Mouse (Mus musculus) lung, adult 2 months (tissue): Measurements from ENCODE around the gene Lrrc8c. TPM values are rescaled to one million over a fixed set of nuclear protein-coding genes. Genes with fewer than 3 reads are reported as not detected.
"Not testable (repeated sequence)": the region's sequence is repeated elsewhere in the genome, so short reads cannot be mapped to it uniquely, and the experiment has no call there.

Experiments used
- DNase-seq: peaks from one replicate; pipeline ENCODE4 v3.0.0; 2022
- H3K4me1 ChIP-seq: fragments of 200-500 bp; 2 replicates; pipeline ENCODE4 v1.6.1; 2011; ENCODE audit warnings: low read length; ENCODE audit not compliant: control insufficient read depth, insufficient read depth
- H3K4me3 ChIP-seq: fragments of 200-500 bp; replicated peaks from 2 replicates; pipeline ENCODE3; 2011; ENCODE audit warnings: low read depth, mild to moderate bottlenecking, control low read depth, low read length; ENCODE audit errors: extremely low read depth
- CTCF ChIP-seq: fragments of 200-500 bp; IDR thresholded peaks from 2 replicates; pipeline ENCODE4 v1.5.1; 2011; ENCODE audit warnings: mild to moderate bottlenecking, low read length, control low read depth; ENCODE audit not compliant: insufficient read depth
- POLR2A ChIP-seq: fragments of 200-500 bp; IDR thresholded peaks from 2 replicates; pipeline ENCODE4 v1.6.1; 2011; ENCODE audit warnings: low read depth, mild to moderate bottlenecking, control low read depth, low read length, borderline replicate concordance; ENCODE audit errors: extremely low read depth
- WGBS: fragments of 180-500 bp; shearing (Covaris S2); methylation state at CpG from one replicate; pipeline ENCODE4 v1.1.7; 2018; 5-methylcytosine and 5-hydroxymethylcytosine counted together
- polyA plus RNA-seq: library from polyadenylated mRNA; depleted of rRNA; stranded (reverse); fragments of >200 nt; gene quantifications from 2 replicates; pipeline ENCODE4 v1.2.3, GENCODE M21; 2012

Gene Lrrc8c
- polyA plus RNA-seq, 1 experiment: 51.6 TPM

- 53% methylated on average over 8 of the region's 8 CpGs for WGBS
- no peak for TF ChIP-seq POLR2A
- no peak for TF ChIP-seq CTCF
- Histone ChIP-seq H3K4me1 (peaks cover 27% of the 10 kb centered on the region), H3K4me3 (no peak overlapping the region)
- no peak for DNase-seq
Measured at GRCm38 (mm10) chr5:105625504-105626150, 106.4 kb downstream of the Lrrc8c start.

- TF ChIP-seq POLR2A (no peak), CTCF (no peak)
- DNase-seq: no peak
- Histone ChIP-seq H3K4me1 (peaks cover 20% of the 10 kb centered on the region), H3K4me3 (no peak overlapping the region)
- 42% methylated on average over 3 of the region's 3 CpGs for WGBS
Measured at GRCm38 (mm10) chr5:105626355-105626754, 107.2 kb downstream of the Lrrc8c start.

GRCm38 (mm10) chr5:105627093-105627492 is 107.9 kb downstream of the Lrrc8c start:
- TF ChIP-seq CTCF (no peak), POLR2A (no peak)
- Histone ChIP-seq H3K4me3 (no peak overlapping the region), H3K4me1 (peaks cover 20% of the 10 kb centered on the region)
- DNase-seq: no peak
- 71% methylated on average over 5 of the region's 5 CpGs for WGBS

GRCm38 (mm10) chr5:105629955-105630354 is 110.8 kb downstream of the Lrrc8c start:
- DNase-seq: no peak
- Histone ChIP-seq H3K4me3 (no peak overlapping the region), H3K4me1 (peaks cover 7% of the 10 kb centered on the region; the same call in 1 of the 2 replicates)
- WGBS: 35% methylated on average over 1 of the region's 1 CpGs
- TF ChIP-seq POLR2A (no peak), CTCF (no peak)

- Histone ChIP-seq H3K4me1 (no peaks in the 10 kb centered on the region), H3K4me3 (no peak overlapping the region)
- WGBS: 77% methylated on average over 10 of the region's 10 CpGs
- DNase-seq: no peak
- TF ChIP-seq POLR2A: no peak
- TF ChIP-seq CTCF: no peak
Measured at GRCm38 (mm10) chr5:105632066-105632465, 112.9 kb downstream of the Lrrc8c start.

- no peak overlapping the region for H3K4me3 ChIP-seq
- DNase-seq: no peak
- TF ChIP-seq POLR2A (no peak), CTCF (no peak)
- WGBS: 73% methylated on average over 6 of the region's 6 CpGs
- H3K4me1 ChIP-seq: no peaks in the 10 kb centered on the region
Measured at GRCm38 (mm10) chr5:105635576-105635975, 116.4 kb downstream of the Lrrc8c start.

GRCm38 (mm10) chr5:105636484-105637191 is 117.5 kb downstream of the Lrrc8c start:
- H3K4me1 ChIP-seq: no peaks in the 10 kb centered on the region
- H3K4me3 ChIP-seq: no peak overlapping the region
- WGBS: 57% methylated on average over 11 of the region's 11 CpGs
- no peak for TF ChIP-seq CTCF
- no peak for TF ChIP-seq POLR2A
- no peak for DNase-seq

- WGBS: 93% methylated on average over 2 of the region's 2 CpGs
- H3K4me3 ChIP-seq, H3K4me1 ChIP-seq, DNase-seq: not testable (repeated sequence)
Measured at GRCm38 (mm10) chr5:105638266-105638665, 119.1 kb downstream of the Lrrc8c start.

- no peak for DNase-seq
- TF ChIP-seq POLR2A (no peak), CTCF (no peak)
- Histone ChIP-seq H3K4me1 (no peaks in the 10 kb centered on the region; the same call in 1 of the 2 replicates), H3K4me3 (no peak overlapping the region)
- 88% methylated on average over 6 of the region's 6 CpGs for WGBS
Measured at GRCm38 (mm10) chr5:105638916-105639315, 119.7 kb downstream of the Lrrc8c start.

- H3K4me1 ChIP-seq: no peaks in the 10 kb centered on the region; the same call in 1 of the 2 replicates
- no peak overlapping the region for H3K4me3 ChIP-seq
- 92% methylated on average over 11 of the region's 11 CpGs for WGBS
- no peak for TF ChIP-seq CTCF
- no peak for TF ChIP-seq POLR2A
- DNase-seq: no peak
Measured at GRCm38 (mm10) chr5:105639363-105639762, 120.2 kb downstream of the Lrrc8c start.
